Mouse (Mus musculus) lung, postnatal 25 days (tissue): ENCODE results near the gene Gm17387.

Experiments
- DNase-seq: peaks from one replicate; pipeline ENCODE4 v3.0.0; 2022; ENCODE audit warnings: low spot score

Gene Gm17387

GRCm38 (mm10) chr7:141072017-141072745, 43.2 kb downstream of the Gm17387 start:
- peak; percentile 30 for DNase-seq

DNA sequence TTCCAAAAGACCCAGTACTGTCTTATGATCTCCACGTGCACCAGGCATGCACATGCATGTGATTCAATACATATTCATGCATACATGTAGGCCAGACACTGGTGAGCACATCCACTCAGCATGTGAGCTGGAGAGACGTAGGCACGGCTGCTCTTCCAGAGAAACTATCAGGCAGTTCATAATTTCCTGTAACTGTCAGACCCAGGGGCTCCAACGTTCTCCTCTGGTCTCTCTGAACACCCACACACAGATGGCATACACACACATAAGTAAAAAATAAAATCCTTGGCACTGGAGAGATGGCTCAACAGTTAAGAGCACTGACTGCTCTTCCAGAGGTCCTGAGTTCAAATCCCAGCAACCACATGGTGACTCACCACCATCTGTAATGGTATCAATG, 44.9 kb downstream of the Gm17387 start:
- no peak for DNase-seq

DNA sequence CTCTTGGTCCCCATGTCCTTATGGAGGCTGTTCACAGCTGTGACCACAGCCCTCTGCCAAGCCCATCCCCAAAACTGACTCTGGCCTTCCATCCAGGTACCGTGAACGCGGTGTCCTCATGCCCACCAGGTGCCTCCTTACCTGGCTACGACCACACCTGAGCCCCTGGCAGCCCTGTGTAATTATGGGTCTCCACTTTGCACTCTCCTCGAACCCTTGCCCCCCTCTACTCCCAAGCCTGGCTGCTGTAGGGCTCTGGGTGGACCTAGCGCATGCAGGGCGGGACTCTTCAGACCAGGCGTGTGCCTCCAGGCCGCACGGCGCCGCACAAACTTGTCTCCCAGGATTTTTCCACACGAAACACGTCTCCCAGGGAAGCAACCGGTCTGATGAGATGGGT, 48.9 kb downstream of the Gm17387 start, which contains the start of gene Pkp3:
Gene Pkp3 (plus strand): TSS at position 378 of the 400 bp plus-strand sequence.
- DNase-seq: no peak

DNA sequence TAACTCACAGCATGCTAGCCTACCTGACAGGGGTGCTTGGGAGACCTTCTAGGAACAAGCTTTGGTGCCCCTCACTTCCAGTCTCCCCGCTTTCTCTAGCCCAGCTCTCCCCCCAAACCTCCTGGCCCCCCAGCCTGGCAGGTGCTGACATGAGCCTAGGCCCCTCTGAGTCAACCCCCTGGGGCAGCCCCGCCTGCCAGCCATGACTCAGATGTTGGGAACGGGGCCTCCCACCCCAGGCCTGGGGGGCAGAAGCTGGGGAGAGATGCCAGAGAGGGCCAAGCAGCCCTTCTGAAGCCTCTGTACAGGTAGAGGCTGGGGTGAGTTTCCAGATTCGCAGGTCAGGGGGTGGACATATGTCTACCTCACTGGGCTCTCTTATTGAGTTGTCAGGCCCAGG, 49.9 kb downstream of the Gm17387 start:
- DNase-seq: no peak
